Mouse (Mus musculus) midbrain, embryonic 15.5 days (tissue): ENCODE results near the gene Cryaa. TPM values are rescaled to one million over a fixed set of nuclear protein-coding genes. Genes with fewer than 3 reads are reported as not detected.

Experiments used
- ATAC-seq: fragments of 200-750 bp; cut with Nextera tagmentation; replicated peaks from 2 replicates; pipeline ENCODE4 v1.8.0; 2017; ENCODE audit warnings: moderate TSS enrichment
- H3K27ac ChIP-seq: fragments of 300-500 bp; sonication (generic); 2 replicates; pipeline ENCODE4 v1.5.1; 2015; ENCODE audit warnings: mild to moderate bottlenecking, inconsistent platforms
- H3K27me3 ChIP-seq: fragments of 300-500 bp; sonication (generic); replicated peaks from 2 replicates; pipeline ENCODE4 v1.6.1; 2015; ENCODE audit warnings: inconsistent platforms
- H3K36me3 ChIP-seq: fragments of 300-500 bp; sonication (generic); replicated peaks from 2 replicates; pipeline ENCODE4 v1.6.1; 2015; ENCODE audit warnings: inconsistent platforms
- H3K4me1 ChIP-seq: fragments of 300-500 bp; sonication (generic); 2 replicates; pipeline ENCODE4 v1.6.1; 2015; ENCODE audit warnings: inconsistent platforms
- H3K4me2 ChIP-seq: fragments of 300-500 bp; sonication (generic); 2 replicates; pipeline ENCODE4 v1.6.1; 2015; ENCODE audit warnings: inconsistent platforms, mild to moderate bottlenecking, moderate library complexity
- H3K4me3 ChIP-seq: fragments of 300-500 bp; sonication (generic); 2 replicates; pipeline ENCODE4 v1.5.1; 2015; ENCODE audit warnings: mild to moderate bottlenecking, inconsistent platforms
- H3K9ac ChIP-seq: fragments of 300-500 bp; sonication (generic); 2 replicates; pipeline ENCODE4 v1.6.1; 2015; ENCODE audit warnings: mild to moderate bottlenecking, inconsistent platforms
- H3K9me3 ChIP-seq: fragments of 300-500 bp; sonication (generic); 2 replicates; pipeline ENCODE4 v1.6.1; 2016; ENCODE audit warnings: inconsistent platforms
- WGBS: fragments of 180-500 bp; shearing (Covaris S2); methylation state at CpG from one replicate; pipeline ENCODE4 v1.1.7; 2015; ENCODE audit warnings: mixed read lengths; 5-methylcytosine and 5-hydroxymethylcytosine counted together
- polyA plus RNA-seq: library from polyadenylated mRNA; unstranded; fragments of >200 nt; fragmentation: Nextera tagmentation; extraction: Ambion mirVana; gene quantifications from 2 replicates; pipeline ENCODE4 v1.2.1, GENCODE M21; 2015

Gene Cryaa
- polyA plus RNA-seq, 1 experiment from 2014 or later: 0.39 TPM

GRCm38 (mm10) chr17:31668306-31668705, 9.3 kb upstream of the Cryaa start:
- no peak for ATAC-seq
- Histone ChIP-seq H3K36me3 (no peaks in the 10 kb centered on the region), H3K4me1 (no peaks in the 10 kb centered on the region), H3K4me3 (no peak overlapping the region), H3K4me2 (no peak overlapping the region), H3K27ac (no peak overlapping the region), H3K9me3 (no peaks in the 10 kb centered on the region), H3K27me3 (no peaks in the 10 kb centered on the region), H3K9ac (no peak overlapping the region)
- WGBS: 77% methylated on average over 8 of the region's 9 CpGs

- Histone ChIP-seq H3K36me3 (no peaks in the 10 kb centered on the region), H3K4me2 (no peak overlapping the region), H3K4me3 (no peak overlapping the region), H3K27me3 (no peaks in the 10 kb centered on the region), H3K9ac (no peak overlapping the region), H3K4me1 (no peaks in the 10 kb centered on the region), H3K27ac (no peak overlapping the region), H3K9me3 (no peaks in the 10 kb centered on the region)
- ATAC-seq: no peak
- 9% methylated on average over 11 of the region's 11 CpGs for WGBS
These were observed 7.4 kb upstream of the Cryaa start for GRCm38 (mm10) chr17:31670163-31670562.

GRCm38 (mm10) chr17:31671698-31672097, 5.9 kb upstream of the Cryaa start:
- Histone ChIP-seq H3K36me3 (no peaks in the 10 kb centered on the region), H3K27me3 (no peaks in the 10 kb centered on the region), H3K4me3 (no peak overlapping the region), H3K27ac (no peak overlapping the region), H3K4me2 (no peak overlapping the region), H3K9me3 (no peaks in the 10 kb centered on the region), H3K4me1 (no peaks in the 10 kb centered on the region), H3K9ac (no peak overlapping the region)
- ATAC-seq: no peak
- WGBS: 62% methylated on average over 8 of the region's 8 CpGs

- no peak overlapping the region for H3K27ac ChIP-seq
- H3K9me3 ChIP-seq: no peaks in the 10 kb centered on the region
- H3K9ac ChIP-seq: no peak overlapping the region
- no peak for ATAC-seq
- H3K4me3 ChIP-seq: no peak overlapping the region
- no peaks in the 10 kb centered on the region for H3K36me3 ChIP-seq
- no peaks in the 10 kb centered on the region for H3K27me3 ChIP-seq
- no peak overlapping the region for H3K4me2 ChIP-seq
- 85% methylated on average over 12 of the region's 12 CpGs for WGBS
- no peaks in the 10 kb centered on the region for H3K4me1 ChIP-seq
These were observed 5.3 kb upstream of the Cryaa start for GRCm38 (mm10) chr17:31672279-31672678.

GRCm38 (mm10) chr17:31674426-31674825, 3.2 kb upstream of the Cryaa start:
- H3K9me3 ChIP-seq: no peaks in the 10 kb centered on the region
- H3K36me3 ChIP-seq: no peaks in the 10 kb centered on the region
- H3K4me3 ChIP-seq: no peak overlapping the region
- no peaks in the 10 kb centered on the region for H3K27me3 ChIP-seq
- H3K4me1 ChIP-seq: no peaks in the 10 kb centered on the region
- no peak overlapping the region for H3K27ac ChIP-seq
- H3K4me2 ChIP-seq: no peak overlapping the region
- WGBS: 75% methylated on average over 1 of the region's 1 CpGs
- H3K9ac ChIP-seq: no peak overlapping the region
- ATAC-seq: no peak

GRCm38 (mm10) chr17:31680450-31680849, 2.8 kb downstream of the Cryaa start:
- Histone ChIP-seq H3K9ac (no peak overlapping the region), H3K27ac (no peak overlapping the region), H3K9me3 (no peaks in the 10 kb centered on the region), H3K4me1 (no peaks in the 10 kb centered on the region), H3K36me3 (no peaks in the 10 kb centered on the region), H3K27me3 (no peaks in the 10 kb centered on the region), H3K4me2 (no peak overlapping the region), H3K4me3 (no peak overlapping the region)
- no peak for ATAC-seq
- WGBS: 69% methylated on average over 2 of the region's 2 CpGs

GRCm38 (mm10) chr17:31685514-31686224, 8.1 kb downstream of the Cryaa start:
- Histone ChIP-seq H3K27me3 (no peaks in the 10 kb centered on the region; the same call in 1 of the 2 replicates), H3K4me1 (peaks cover 10% of the 10 kb centered on the region), H3K9ac (peak overlapping the region; percentile 3; the same call in 1 of the 2 replicates), H3K27ac (peak overlapping the region; percentile 64), H3K4me3 (no peak overlapping the region), H3K9me3 (no peaks in the 10 kb centered on the region), H3K36me3 (no peaks in the 10 kb centered on the region), H3K4me2 (peak overlapping the region; percentile 13; the same call in 1 of the 2 replicates)
- peak; percentile 86 for ATAC-seq
- WGBS: 17% methylated on average over 17 of the region's 17 CpGs

- H3K4me2 ChIP-seq: no peak overlapping the region
These were observed 8.6 kb downstream of the Cryaa start for GRCm38 (mm10) chr17:31686225-31686564.

GRCm38 (mm10) chr17:31688112-31688511, 10.5 kb downstream of the Cryaa start:
- Histone ChIP-seq H3K27me3 (no peaks in the 10 kb centered on the region; the same call in 1 of the 2 replicates), H3K4me2 (no peak overlapping the region), H3K4me3 (no peak overlapping the region), H3K27ac (no peak overlapping the region), H3K9ac (no peak overlapping the region), H3K4me1 (peaks cover 11% of the 10 kb centered on the region), H3K36me3 (no peaks in the 10 kb centered on the region), H3K9me3 (no peaks in the 10 kb centered on the region)
- ATAC-seq: no peak
- 80% methylated on average over 9 of the region's 9 CpGs for WGBS

More at GRCm38 (mm10) chr17:31686225-31686564, 8.6 kb downstream of the Cryaa start:
- Histone ChIP-seq H3K36me3 (no peaks in the 10 kb centered on the region), H3K4me3 (no peak overlapping the region), H3K4me1 (peaks cover 10% of the 10 kb centered on the region), H3K27ac (peak overlapping the region; percentile 64), H3K27me3 (no peaks in the 10 kb centered on the region; the same call in 1 of the 2 replicates), H3K9me3 (no peaks in the 10 kb centered on the region), H3K9ac (no peak overlapping the region)
- ATAC-seq: no peak; the same call in 1 of the 2 replicates
- 38% methylated on average over 3 of the region's 3 CpGs for WGBS

GRCm38 (mm10) chr17:31689606-31690005, 12.0 kb downstream of the Cryaa start:
- Histone ChIP-seq H3K4me3 (no peak overlapping the region), H3K36me3 (no peaks in the 10 kb centered on the region), H3K27me3 (no peaks in the 10 kb centered on the region; the same call in 1 of the 2 replicates), H3K4me2 (no peak overlapping the region), H3K9ac (no peak overlapping the region), H3K4me1 (peaks cover 20% of the 10 kb centered on the region), H3K27ac (no peak overlapping the region), H3K9me3 (no peaks in the 10 kb centered on the region)
- 68% methylated on average over 1 of the region's 1 CpGs for WGBS
- ATAC-seq: no peak

GRCm38 (mm10) chr17:31692918-31693317, 15.3 kb downstream of the Cryaa start:
- Histone ChIP-seq H3K9ac (no peak overlapping the region), H3K9me3 (no peaks in the 10 kb centered on the region), H3K27me3 (no peaks in the 10 kb centered on the region; the same call in 1 of the 2 replicates), H3K4me3 (no peak overlapping the region), H3K4me2 (no peak overlapping the region), H3K27ac (no peak overlapping the region), H3K36me3 (no peaks in the 10 kb centered on the region), H3K4me1 (peaks cover 11% of the 10 kb centered on the region)
- no peak for ATAC-seq
- WGBS: 43% methylated on average over 5 of the region's 5 CpGs

GRCm38 (mm10) chr17:31693330-31694022, 15.9 kb downstream of the Cryaa start:
- WGBS: 9% methylated on average over 20 of the region's 20 CpGs
- 0 out of 2 replicates have a peak, but pooled peaks have one; percentile 42 for ATAC-seq
- peaks cover 11% of the 10 kb centered on the region for H3K4me1 ChIP-seq
- no peak overlapping the region for H3K4me3 ChIP-seq
- H3K27ac ChIP-seq: no peak overlapping the region
- H3K27me3 ChIP-seq: no peaks in the 10 kb centered on the region; the same call in 1 of the 2 replicates
- H3K36me3 ChIP-seq: no peaks in the 10 kb centered on the region
- no peak overlapping the region for H3K9ac ChIP-seq
- H3K9me3 ChIP-seq: no peaks in the 10 kb centered on the region
- H3K4me2 ChIP-seq: peak overlapping the region; percentile 38
